Mouse (Mus musculus): ENCODE data around the gene Rnf169. TPM values are rescaled to one million over a fixed set of nuclear protein-coding genes. Genes with fewer than 3 reads are reported as not detected.

Rnf169 gene
- polyA plus RNA-seq, 1 experiment: 2.2 TPM

DNA sequence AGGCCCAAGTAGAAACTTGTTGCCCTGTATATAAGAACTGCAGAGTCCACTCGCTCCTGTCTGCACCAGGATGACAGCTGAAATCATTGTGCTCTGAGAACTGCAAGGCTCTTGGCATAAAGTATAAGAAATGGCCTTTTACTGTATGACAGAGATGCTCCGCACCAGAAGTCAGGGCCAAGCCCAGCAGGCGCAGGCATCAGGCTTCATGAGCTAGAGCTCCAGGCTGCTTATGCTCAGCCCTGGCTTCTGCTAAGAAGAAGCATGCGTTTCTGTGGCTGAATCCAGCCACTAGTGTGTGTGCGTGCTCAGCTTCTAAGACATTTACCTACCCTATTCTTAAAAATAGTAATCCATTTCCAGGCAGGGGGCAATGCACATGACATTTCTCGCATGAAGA is 85.8 kb downstream of the Rnf169 start:
- Histone ChIP-seq H3K4me3 (ENCODE audit: low read depth, low read length) (no peak overlapping the region), H3K27me3 (ENCODE audit: control insufficient read depth, insufficient read depth, low read length) (no peaks in the 10 kb centered on the region), H3K4me1 (ENCODE audit: control insufficient read depth, insufficient read depth, insufficient read length, low read length) (no peaks in the 10 kb centered on the region), H3K27ac (ENCODE audit: insufficient read depth, low read depth, low read length) (no peak overlapping the region), H3K36me3 (ENCODE audit: control insufficient read depth, insufficient read depth, low read length) (no peaks in the 10 kb centered on the region)
- 89% methylated on average over 6 of the region's 6 CpGs for WGBS
- TF ChIP-seq CTCF (IDR thresholded peaks at IDR 0.05; ENCODE audit: extremely low read depth, insufficient read length, insufficient replicate concordance, low read depth, low read length) (no peak), POLR2A (IDR thresholded peaks at IDR 0.05; ENCODE audit: low read depth, low read length) (no peak)

DNA sequence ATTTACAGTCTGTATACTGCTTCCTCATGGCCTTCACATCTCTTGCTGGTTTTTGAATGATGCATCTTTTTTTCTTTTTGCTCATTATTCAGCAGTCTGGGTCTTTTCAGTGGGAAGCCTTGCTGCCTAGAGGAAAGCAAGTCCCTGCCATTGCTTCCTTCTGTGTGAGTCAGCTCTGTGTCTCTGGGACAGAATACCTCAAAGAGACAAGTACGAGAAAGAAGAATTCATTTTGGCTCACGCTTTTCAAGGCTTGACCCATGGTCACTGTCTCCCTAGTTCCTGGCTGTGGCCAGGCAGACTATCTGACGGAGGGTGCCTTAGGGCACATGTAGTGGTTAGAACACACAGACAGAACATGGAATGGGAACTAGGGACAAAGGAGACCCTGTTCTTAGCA is 86.3 kb downstream of the Rnf169 start:
- Histone ChIP-seq H3K36me3 (ENCODE audit: control insufficient read depth, insufficient read depth, low read length) (no peaks in the 10 kb centered on the region), H3K4me1 (ENCODE audit: control insufficient read depth, insufficient read depth, insufficient read length, low read length) (no peaks in the 10 kb centered on the region)
- 84% methylated on average over 3 of the region's 3 CpGs for WGBS

DNA sequence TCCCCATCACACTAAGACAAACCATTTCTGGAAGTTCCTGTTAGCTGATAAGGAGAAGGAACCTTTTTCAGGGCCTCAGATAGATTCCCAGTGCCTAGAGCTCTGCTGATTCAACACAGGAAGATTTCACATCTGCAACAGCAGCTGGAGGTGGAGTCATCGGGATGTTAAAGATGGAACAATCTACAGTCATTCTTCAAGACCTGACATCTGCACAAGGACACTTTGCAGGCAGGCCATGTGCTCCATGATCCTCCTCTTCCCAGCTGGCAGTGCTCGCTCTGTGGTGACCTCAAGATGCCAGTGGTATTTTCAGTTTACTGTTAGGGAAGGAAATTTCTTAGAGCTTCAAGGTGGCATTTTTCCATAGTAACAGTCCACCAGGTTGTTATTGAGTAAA is 87.9 kb downstream of the Rnf169 start:
- no peaks in the 10 kb centered on the region for H3K4me1 ChIP-seq (ENCODE audit: control insufficient read depth, insufficient read depth, insufficient read length, low read length)
- H3K27ac ChIP-seq (ENCODE audit: insufficient read depth, low read depth, low read length): no peak overlapping the region
- H3K36me3 ChIP-seq (ENCODE audit: control insufficient read depth, insufficient read depth, low read length): no peaks in the 10 kb centered on the region
- H3K4me3 ChIP-seq (ENCODE audit: low read depth, low read length): no peak overlapping the region
- TF ChIP-seq CTCF (IDR thresholded peaks at IDR 0.05; ENCODE audit: extremely low read depth, insufficient read length, insufficient replicate concordance, low read depth, low read length): no peak
- no peak for TF ChIP-seq POLR2A (IDR thresholded peaks at IDR 0.05; ENCODE audit: low read depth, low read length)
- no peaks in the 10 kb centered on the region for H3K27me3 ChIP-seq (ENCODE audit: control insufficient read depth, insufficient read depth, low read length)
- WGBS: 74% methylated on average over 2 of the region's 2 CpGs

More for the DNA sequence above, 86.3 kb downstream of the Rnf169 start:
- Histone ChIP-seq H3K27ac (ENCODE audit: insufficient read depth, low read depth, low read length) (no peak overlapping the region), H3K4me3 (ENCODE audit: low read depth, low read length) (no peak overlapping the region), H3K27me3 (ENCODE audit: control insufficient read depth, insufficient read depth, low read length) (no peaks in the 10 kb centered on the region)
- no peak for TF ChIP-seq POLR2A (IDR thresholded peaks at IDR 0.05; ENCODE audit: low read depth, low read length)
- no peak for TF ChIP-seq CTCF (IDR thresholded peaks at IDR 0.05; ENCODE audit: extremely low read depth, insufficient read length, insufficient replicate concordance, low read depth, low read length)

DNA sequence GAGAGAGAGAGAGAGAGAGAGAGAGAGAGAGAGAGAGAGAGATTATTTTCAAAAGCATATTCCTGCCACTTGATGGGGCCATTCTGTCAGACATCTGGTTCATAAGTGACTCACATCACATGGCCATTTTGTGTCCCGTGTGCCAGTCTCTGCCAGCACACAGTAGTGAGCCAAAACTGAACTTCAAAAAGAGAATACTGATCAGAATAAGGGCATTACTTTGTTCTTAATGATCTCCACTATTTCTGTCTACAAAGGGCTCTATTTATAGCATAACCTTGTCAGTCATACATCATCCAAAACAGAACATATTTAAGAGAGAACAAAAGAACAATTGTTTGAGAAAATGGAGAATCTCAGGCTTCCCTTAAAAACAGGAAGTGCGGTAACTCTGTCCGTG is 88.8 kb downstream of the Rnf169 start:
- Histone ChIP-seq H3K4me1 (ENCODE audit: control insufficient read depth, insufficient read depth, insufficient read length, low read length) (no peaks in the 10 kb centered on the region), H3K27ac (ENCODE audit: insufficient read depth, low read depth, low read length) (no peak overlapping the region)
- 41% methylated on average over 3 of the region's 3 CpGs for WGBS

DNA sequence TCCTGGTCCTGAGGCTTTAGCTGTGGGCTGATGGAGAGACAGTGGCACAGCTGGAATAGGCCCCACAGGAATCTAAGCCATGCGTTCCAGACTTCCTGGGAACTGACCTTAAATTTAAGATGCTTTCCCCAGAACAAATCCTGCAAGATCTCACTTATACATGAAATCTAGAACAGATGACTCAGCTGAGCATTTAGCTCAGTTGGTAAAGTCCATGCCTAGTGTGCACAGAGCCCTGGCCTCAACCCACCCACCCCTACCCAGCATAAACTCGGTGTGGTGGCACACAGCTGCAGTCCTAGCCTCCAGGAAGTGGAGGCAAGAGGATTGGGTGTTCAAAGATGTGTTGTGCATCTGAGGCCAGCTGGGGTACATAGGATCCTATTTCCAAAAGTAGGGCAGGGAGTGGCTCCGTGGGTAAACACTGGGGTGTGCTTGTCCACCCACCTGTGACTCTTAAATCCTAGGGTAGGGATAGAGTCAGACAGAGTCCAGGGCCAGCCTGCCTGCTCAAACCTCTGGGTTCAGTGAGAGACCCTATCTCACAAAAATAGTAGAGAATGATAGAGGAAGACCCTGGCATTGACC is 90.0 kb downstream of the Rnf169 start:
- H3K27me3 ChIP-seq (ENCODE audit: control insufficient read depth, insufficient read depth, low read length): no peaks in the 10 kb centered on the region
- no peak overlapping the region for H3K4me3 ChIP-seq (ENCODE audit: low read depth, low read length)
- H3K36me3 ChIP-seq (ENCODE audit: control insufficient read depth, insufficient read depth, low read length): no peaks in the 10 kb centered on the region
- no peaks in the 10 kb centered on the region for H3K4me1 ChIP-seq (ENCODE audit: control insufficient read depth, insufficient read depth, insufficient read length, low read length)
- no peak for TF ChIP-seq POLR2A (IDR thresholded peaks at IDR 0.05; ENCODE audit: low read depth, low read length)
- no peak for TF ChIP-seq CTCF (IDR thresholded peaks at IDR 0.05; ENCODE audit: extremely low read depth, insufficient read length, insufficient replicate concordance, low read depth, low read length)
- no peak overlapping the region for H3K27ac ChIP-seq (ENCODE audit: insufficient read depth, low read depth, low read length)
- 63% methylated on average over 3 of the region's 3 CpGs for WGBS

More for the DNA sequence above, 88.8 kb downstream of the Rnf169 start:
- Histone ChIP-seq H3K36me3 (ENCODE audit: control insufficient read depth, insufficient read depth, low read length) (no peaks in the 10 kb centered on the region), H3K27me3 (ENCODE audit: control insufficient read depth, insufficient read depth, low read length) (no peaks in the 10 kb centered on the region), H3K4me3 (ENCODE audit: low read depth, low read length) (no peak overlapping the region)
- TF ChIP-seq POLR2A (IDR thresholded peaks at IDR 0.05; ENCODE audit: low read depth, low read length) (no peak), CTCF (IDR thresholded peaks at IDR 0.05; ENCODE audit: extremely low read depth, insufficient read length, insufficient replicate concordance, low read depth, low read length) (no peak)

DNA sequence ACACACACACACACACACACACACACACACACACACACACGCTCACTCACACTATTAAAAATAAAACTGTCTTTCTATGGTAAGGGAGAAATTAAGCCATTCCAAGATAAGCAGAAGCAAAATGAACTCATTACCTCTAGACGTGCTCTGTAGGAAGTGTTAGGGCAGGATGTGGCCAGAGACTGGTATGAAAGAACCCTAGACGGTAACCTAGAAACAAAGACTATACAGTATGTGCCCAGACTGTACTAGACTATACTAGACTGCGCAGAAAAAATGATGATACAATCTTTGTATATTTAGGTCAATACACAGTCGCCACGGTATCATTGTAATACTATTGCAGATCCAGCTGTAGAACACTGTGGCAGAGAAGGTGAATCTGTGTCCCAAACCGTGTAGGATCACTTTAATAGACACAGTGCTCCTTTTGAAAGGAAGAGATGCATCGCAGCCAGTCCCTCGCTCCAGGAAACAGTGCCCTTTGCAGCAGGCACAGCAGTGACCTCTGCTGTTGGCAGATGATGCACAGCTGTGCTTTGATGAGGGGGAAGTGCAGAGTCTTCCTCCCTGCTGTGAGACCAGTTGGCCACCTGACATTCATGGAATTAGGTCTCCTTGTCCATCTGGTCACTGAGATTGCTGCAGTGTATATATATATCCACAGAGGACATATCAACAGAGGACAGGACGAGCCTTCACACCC is 90.9 kb downstream of the Rnf169 start:
- Histone ChIP-seq H3K36me3 (ENCODE audit: control insufficient read depth, insufficient read depth, low read length) (no peaks in the 10 kb centered on the region), H3K4me1 (ENCODE audit: control insufficient read depth, insufficient read depth, insufficient read length, low read length) (no peaks in the 10 kb centered on the region), H3K27ac (ENCODE audit: insufficient read depth, low read depth, low read length) (no peak overlapping the region), H3K4me3 (ENCODE audit: low read depth, low read length) (no peak overlapping the region), H3K27me3 (ENCODE audit: control insufficient read depth, insufficient read depth, low read length) (no peaks in the 10 kb centered on the region)
- no peak for TF ChIP-seq POLR2A (IDR thresholded peaks at IDR 0.05; ENCODE audit: low read depth, low read length)
- no peak; the same call in 1 of the 2 replicates for TF ChIP-seq CTCF (IDR thresholded peaks at IDR 0.05; ENCODE audit: extremely low read depth, insufficient read length, insufficient replicate concordance, low read depth, low read length)
- 35% methylated on average over 10 of the region's 10 CpGs for WGBS

DNA sequence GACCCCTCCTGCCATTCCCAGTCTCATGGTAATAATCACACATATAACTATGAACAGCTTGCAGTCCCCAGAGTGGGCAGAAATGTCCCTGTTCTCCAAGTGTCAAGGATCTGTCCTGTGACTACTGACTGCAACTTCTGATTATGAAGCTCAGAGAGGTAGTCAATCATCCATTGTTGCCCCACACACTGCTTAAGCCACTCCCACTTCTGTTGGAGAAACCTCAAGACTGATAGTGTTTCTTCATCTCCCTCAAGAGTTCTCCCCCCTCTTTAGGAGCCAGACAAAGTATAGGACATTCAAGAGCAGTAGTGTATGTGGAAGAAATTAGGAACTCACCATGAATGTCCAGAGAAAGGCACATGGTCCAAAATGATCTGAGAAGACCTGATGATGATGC is 92.5 kb downstream of the Rnf169 start:
- Histone ChIP-seq H3K4me3 (ENCODE audit: low read depth, low read length) (no peak overlapping the region), H3K27me3 (ENCODE audit: control insufficient read depth, insufficient read depth, low read length) (no peaks in the 10 kb centered on the region), H3K36me3 (ENCODE audit: control insufficient read depth, insufficient read depth, low read length) (no peaks in the 10 kb centered on the region), H3K4me1 (ENCODE audit: control insufficient read depth, insufficient read depth, insufficient read length, low read length) (no peaks in the 10 kb centered on the region), H3K27ac (ENCODE audit: insufficient read depth, low read depth, low read length) (no peak overlapping the region)
- TF ChIP-seq CTCF (IDR thresholded peaks at IDR 0.05; ENCODE audit: extremely low read depth, insufficient read length, insufficient replicate concordance, low read depth, low read length): no peak
